Comparison of ENCODE assay signal across 17 mouse cellular contexts in the genomic region with DNA sequence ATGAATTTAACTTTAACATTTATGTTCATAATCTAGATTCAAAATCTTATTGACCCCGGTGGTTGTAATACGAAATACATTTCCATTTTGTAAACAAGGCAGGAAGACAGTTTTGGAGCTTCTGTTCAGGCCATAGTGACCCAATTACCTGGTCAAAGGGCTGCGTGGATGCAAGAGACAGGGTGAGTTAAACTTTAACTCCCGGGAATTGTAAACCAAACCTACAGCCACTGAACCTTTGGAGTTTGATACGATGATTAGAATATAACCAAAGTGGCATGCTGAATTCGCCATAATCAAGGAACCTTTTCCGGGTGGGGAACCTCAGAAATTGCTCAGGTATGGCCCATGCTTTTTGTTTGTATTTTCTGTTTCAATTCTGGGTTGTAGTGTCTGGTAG. TPM values are rescaled to one million over a fixed set of nuclear protein-coding genes. Genes with fewer than 3 reads are reported as not detected.
DNase-seq lines count a peak whose midpoint lies in the region; ATAC-seq and TF ChIP-seq lines count a peak whose summit lies in the region.
"Had no signal": no experiment of that assay in that cellular context is flagged by ENCODE, and none has a peak within 500 bp of the region (broad histone marks: within the 10 kb centered on the region; RNA-seq: fewer than 3 reads in every experiment).

Gene A1cf (plus strand): TSS at position 244 of the 400 bp plus-strand sequence.

- DNase-seq in kidney, adult 2 months: peak; percentile 88
- peak; percentile 42 to 83 for DNase-seq in kidney, postnatal 36 days
- DNase-seq in embryonic facial prominence, embryonic 10.5 days (ENCODE audit: low spot score): no peak
- no peak for DNase-seq in testis, postnatal 14 days (ENCODE audit: low spot score)
- DNase-seq in urinary bladder, adult 2 months (ENCODE audit: low spot score): no peak
- DNase-seq: adrenal gland, postnatal 25 days; cerebellum, adult 9-11 months; heart, adult 2 months; heart, postnatal 10 days; lung, postnatal 10 days; thymus, postnatal 14 days had no signal

- no peaks in the 10 kb centered on the region for H3K27me3 ChIP-seq in intestine, embryonic 15.5 days (replicated peaks)
- H3K27me3 ChIP-seq in kidney, adult 2 months (replicated peaks; ENCODE audit: control insufficient read depth, insufficient read depth, low read length): no peaks in the 10 kb centered on the region
- H3K27me3 ChIP-seq in liver, embryonic 16.5 days (ENCODE audit: control insufficient read depth, insufficient read depth, low read depth, low read length): no peaks in the 10 kb centered on the region
- no peaks in the 10 kb centered on the region for H3K27me3 ChIP-seq in embryonic facial prominence, embryonic 10.5 days (replicated peaks; ENCODE audit: low read depth, poor library complexity, severe bottlenecking)
- H3K27me3 ChIP-seq: hindbrain, embryonic 15.5 days; limb, embryonic 13.5 days; neural tube, embryonic 13.5 days had no signal

- no peak for TF ChIP-seq CTCF in kidney, adult 2 months (conservative IDR thresholded peaks at IDR 0.05; ENCODE audit: insufficient read depth, insufficient read length, low read depth, low read length)

- TF ChIP-seq POLR2A in kidney, adult 2 months (IDR thresholded peaks at IDR 0.05; ENCODE audit: low read depth, low read length): no peak

- peak; percentile 87 for ATAC-seq in intestine, embryonic 15.5 days
- ATAC-seq in liver, embryonic 16.5 days (ENCODE audit: low read depth): peak; percentile 73; the same call in 1 of the 2 replicates

- H3K4me2 ChIP-seq in intestine, embryonic 15.5 days (replicated peaks): peak within 1 kb of the TSS; percentile 30
- peak within 1 kb of the TSS; percentile 34 for H3K4me2 ChIP-seq in liver, embryonic 16.5 days (ENCODE audit: low read depth, low read length)
- H3K4me2 ChIP-seq: hindbrain, embryonic 15.5 days; limb, embryonic 13.5 days; neural tube, embryonic 13.5 days had no signal

- peak within 1 kb of the TSS; percentile 34 for H3K4me3 ChIP-seq in intestine, embryonic 15.5 days (replicated peaks)
- peak within 1 kb of the TSS; percentile 86 for H3K4me3 ChIP-seq in kidney, adult 2 months (ENCODE audit: insufficient read depth, low read depth, low read length)
- H3K4me3 ChIP-seq in liver, embryonic 16.5 days (ENCODE audit: low read depth, low read length): peak within 1 kb of the TSS; percentile 49
- H3K4me3 ChIP-seq in embryonic facial prominence, embryonic 10.5 days: no peak within 1 kb of the TSS
- H3K4me3 ChIP-seq: heart, adult 2 months; hindbrain, embryonic 15.5 days; limb, embryonic 13.5 days; neural tube, embryonic 13.5 days had no signal

- H3K9ac ChIP-seq in intestine, embryonic 15.5 days: peak within 1 kb of the TSS; percentile 26; the same call in 1 of the 2 replicates
- H3K9ac ChIP-seq in liver, embryonic 16.5 days (ENCODE audit: low read depth, low read length): peak within 1 kb of the TSS; percentile 1; the same call in 1 of the 2 replicates
- H3K9ac ChIP-seq: hindbrain, embryonic 15.5 days; limb, embryonic 13.5 days; neural tube, embryonic 13.5 days had no signal

- no peaks in the 10 kb centered on the region for H3K9me3 ChIP-seq in intestine, embryonic 15.5 days
- H3K9me3 ChIP-seq in liver, embryonic 16.5 days (replicated peaks; ENCODE audit: control insufficient read depth, low read length): no peaks in the 10 kb centered on the region
- H3K9me3 ChIP-seq in embryonic facial prominence, embryonic 10.5 days: no peaks in the 10 kb centered on the region
- H3K9me3 ChIP-seq: G1E; hindbrain, embryonic 15.5 days; limb, embryonic 13.5 days; neural tube, embryonic 13.5 days had no signal

- 56% methylated on average over 7 of the region's 7 CpGs for WGBS in intestine, embryonic 15.5 days
- WGBS in kidney, adult 2 months: 46% methylated on average over 7 of the region's 7 CpGs
- 56% methylated on average over 7 of the region's 7 CpGs for WGBS in liver, embryonic 16.5 days (ENCODE audit: insufficient replicate concordance)
- 91% methylated on average over 7 of the region's 7 CpGs for WGBS in embryonic facial prominence, embryonic 10.5 days

- no peaks in the 10 kb centered on the region for H3K36me3 ChIP-seq in intestine, embryonic 15.5 days
- no peaks in the 10 kb centered on the region for H3K36me3 ChIP-seq in kidney, adult 2 months (ENCODE audit: control insufficient read depth, insufficient read depth, low read length)
- H3K36me3 ChIP-seq in liver, embryonic 16.5 days (ENCODE audit: control insufficient read depth, insufficient read depth): no peaks in the 10 kb centered on the region
- H3K36me3 ChIP-seq in embryonic facial prominence, embryonic 10.5 days (replicated peaks): no peaks in the 10 kb centered on the region
- H3K36me3 ChIP-seq: G1E; hindbrain, embryonic 15.5 days; limb, embryonic 13.5 days; neural tube, embryonic 13.5 days had no signal

- no peak within 1 kb of the TSS for H3K27ac ChIP-seq in intestine, embryonic 15.5 days
- peak within 1 kb of the TSS; percentile 98 for H3K27ac ChIP-seq in kidney, adult 2 months (ENCODE audit: insufficient read depth, low read depth, low read length)
- H3K27ac ChIP-seq in liver, embryonic 16.5 days (ENCODE audit: low read length): peak within 1 kb of the TSS; percentile 53
- H3K27ac ChIP-seq in embryonic facial prominence, embryonic 10.5 days (replicated peaks): no peak within 1 kb of the TSS
- H3K27ac ChIP-seq: heart, adult 2 months; hindbrain, embryonic 15.5 days; limb, embryonic 13.5 days; neural tube, embryonic 13.5 days had no signal

- peaks cover 5% of the 10 kb centered on the region; the same call in 1 of the 2 replicates for H3K4me1 ChIP-seq in intestine, embryonic 15.5 days (replicated peaks)
- H3K4me1 ChIP-seq in kidney, adult 2 months (ENCODE audit: control insufficient read depth, insufficient read depth, low read length): no peaks in the 10 kb centered on the region
- H3K4me1 ChIP-seq in liver, embryonic 16.5 days (ENCODE audit: control insufficient read depth, low read depth, low read length): no peaks in the 10 kb centered on the region
- no peaks in the 10 kb centered on the region for H3K4me1 ChIP-seq in embryonic facial prominence, embryonic 10.5 days
- H3K4me1 ChIP-seq: hindbrain, embryonic 15.5 days; limb, embryonic 13.5 days; neural tube, embryonic 13.5 days had no signal

RNA-seq across cellular contexts. Expression of gene A1cf, which starts in this region (rescaled TPM):
- polyA plus RNA-seq in intestine, embryonic 15.5 days (2015; fragmentation: Nextera tagmentation; extraction: Ambion mirVana): 8.9 and 11.1 TPM in 2 replicates
- polyA plus RNA-seq in kidney, adult 2 months (2012; rRNA removed): 26.3 and 27.9 TPM in 2 replicates
- 10.7 and 11.1 TPM in 2 replicates for polyA plus RNA-seq in liver, embryonic 16.5 days (2015; fragmentation: Nextera tagmentation; extraction: Ambion mirVana)
- polyA plus RNA-seq in embryonic facial prominence, embryonic 10.5 days (2016; fragmentation: Nextera tagmentation; extraction: Ambion mirVana): not detected in 2 replicates
- not detected in 2 replicates for polyA plus RNA-seq in urinary bladder, adult 2 months (2012; rRNA removed)
- polyA plus RNA-seq: G1E; heart, adult 2 months; hindbrain, embryonic 15.5 days; limb, embryonic 13.5 days; neural tube, embryonic 13.5 days had no signal

Comparison
In these comparisons a context has a peak if more than half of its experiments do, and no peak if none do; other contexts are left out.
1. H3K27ac ChIP-seq: peak in kidney, adult 2 months (single experiment) and liver, embryonic 16.5 days (single experiment); none in intestine, embryonic 15.5 days (single experiment) and embryonic facial prominence, embryonic 10.5 days (single experiment).
2. DNase-seq: peak in kidney, adult 2 months (single experiment) and kidney, postnatal 36 days (2 of 2); none in embryonic facial prominence, embryonic 10.5 days (single experiment), testis, postnatal 14 days (single experiment) and urinary bladder, adult 2 months (single experiment).